Mouse (Mus musculus): Measurements from ENCODE around the gene Fanca.

- TF ChIP-seq POLR2AphosphoS5 (IDR thresholded peaks at IDR 0.05; ENCODE audit: insufficient replicate concordance, low read depth, low read length) (no peak), CTCF (IDR thresholded peaks at IDR 0.05; ENCODE audit: low read depth, low read length) (no peak)
Observed at GRCm38 (mm10) chr8:123345856-123346255, 27.5 kb upstream of the Fanca start.
